Comparison of ENCODE assay signal across 7 mouse cellular contexts in genomic region chr9:45907078-45907428, GRCm38 (mm10). TPM values are rescaled to one million over a fixed set of nuclear protein-coding genes. Genes with fewer than 3 reads are reported as not detected.
DNase-seq lines count a peak whose midpoint lies in the region; ATAC-seq and TF ChIP-seq lines count a peak whose summit lies in the region.

No protein-coding gene starts in this region.

- WGBS in spleen, adult 2 months: 0% methylated on average over 19 of the region's 19 CpGs
- WGBS in embryonic facial prominence, embryonic 12.5 days: under 1% methylated on average over 19 of the region's 19 CpGs
- WGBS in hindbrain, embryonic 15.5 days: under 1% methylated on average over 19 of the region's 19 CpGs

- no peak for TF ChIP-seq CTCF in spleen, adult 2 months (IDR thresholded peaks at IDR 0.05; ENCODE audit: extremely low read depth, insufficient read depth, insufficient read length, insufficient replicate concordance)

- no peaks in the 10 kb centered on the region for H3K27me3 ChIP-seq in spleen, adult 2 months (ENCODE audit: control insufficient read depth, insufficient read depth, low read length)
- H3K27me3 ChIP-seq in embryonic facial prominence, embryonic 12.5 days: no peaks in the 10 kb centered on the region
- H3K27me3 ChIP-seq in hindbrain, embryonic 15.5 days: no peaks in the 10 kb centered on the region

- DNase-seq in spleen, adult 2 months (ENCODE audit: low read depth in 1 of 2, low spot score in 2 of 2): no peak
- DNase-seq in spleen, adult 12 weeks (ENCODE audit: low spot score): no peak
- DNase-seq in right cerebral cortex, postnatal 4 days: no peak
- no peak for DNase-seq in urinary bladder, adult 2 months (ENCODE audit: low spot score)

- H3K4me2 ChIP-seq in embryonic facial prominence, embryonic 12.5 days (replicated peaks): peak overlapping the region; percentile 71
- H3K4me2 ChIP-seq in hindbrain, embryonic 15.5 days: peak overlapping the region; percentile 87

- peak overlapping the region; percentile 98 for H3K27ac ChIP-seq in spleen, adult 2 months (ENCODE audit: insufficient read depth, low read length)
- peak overlapping the region; percentile 91 for H3K27ac ChIP-seq in embryonic facial prominence, embryonic 12.5 days
- H3K27ac ChIP-seq in hindbrain, embryonic 15.5 days (replicated peaks): peak overlapping the region; percentile 98

- H3K36me3 ChIP-seq in spleen, adult 2 months (ENCODE audit: control insufficient read depth, insufficient read depth, low read length): peaks cover 19% of the 10 kb centered on the region
- peaks cover 44% of the 10 kb centered on the region for H3K36me3 ChIP-seq in embryonic facial prominence, embryonic 12.5 days
- H3K36me3 ChIP-seq in hindbrain, embryonic 15.5 days: peaks cover 41% of the 10 kb centered on the region

- peak overlapping the region; percentile 96 for H3K9ac ChIP-seq in embryonic facial prominence, embryonic 12.5 days
- H3K9ac ChIP-seq in hindbrain, embryonic 15.5 days: peak overlapping the region; percentile 90

- TF ChIP-seq POLR2A in spleen, adult 2 months (IDR thresholded peaks at IDR 0.05; ENCODE audit: low read depth, low read length): no peak

- H3K4me1 ChIP-seq in spleen, adult 2 months (ENCODE audit: control insufficient read depth, insufficient read depth, insufficient read length): peaks cover 5% of the 10 kb centered on the region
- H3K4me1 ChIP-seq in embryonic facial prominence, embryonic 12.5 days: peaks cover 20% of the 10 kb centered on the region
- H3K4me1 ChIP-seq in hindbrain, embryonic 15.5 days (replicated peaks): peaks cover 36% of the 10 kb centered on the region

- no peaks in the 10 kb centered on the region for H3K9me3 ChIP-seq in embryonic facial prominence, embryonic 12.5 days
- H3K9me3 ChIP-seq in hindbrain, embryonic 15.5 days: no peaks in the 10 kb centered on the region

- peak overlapping the region; percentile 93 for H3K4me3 ChIP-seq in spleen, adult 2 months (ENCODE audit: extremely low read depth, insufficient read depth, insufficient read length)
- H3K4me3 ChIP-seq in embryonic facial prominence, embryonic 12.5 days: peak overlapping the region; percentile 94
- peak overlapping the region; percentile 82 for H3K4me3 ChIP-seq in hindbrain, embryonic 15.5 days

- ATAC-seq in embryonic facial prominence, embryonic 12.5 days (ENCODE audit: insufficient number of reproducible peaks, insufficient read depth, low FRiP score, low TSS enrichment): peak; percentile 39; the same call in 1 of the 2 replicates
- no peak; the same call in 1 of the 2 replicates for ATAC-seq in hindbrain, embryonic 15.5 days (ENCODE audit: low FRiP score, low read depth)
- peak; percentile 45 for ATAC-seq in megakaryocyte-erythroid progenitor cell, adult 5-6 weeks (replicated peaks; ENCODE audit: low FRiP score, low TSS enrichment, poor library complexity, severe bottlenecking)

RNA-seq across cellular contexts. Expression of gene Rnf214, which starts 0.3 kb away (rescaled TPM):
- 7.7 and 9.6 TPM in 2 replicates for polyA plus RNA-seq in spleen, adult 2 months (2012; rRNA removed)
- 62.2 and 64.1 TPM in 2 replicates for polyA plus RNA-seq in embryonic facial prominence, embryonic 12.5 days (2016; fragmentation: Nextera tagmentation; extraction: Ambion mirVana)
- 94.1 and 109 TPM in 2 replicates for polyA plus RNA-seq in hindbrain, embryonic 15.5 days (2015; fragmentation: Nextera tagmentation; extraction: Ambion mirVana)
- 34.7 and 48.2 TPM in 2 replicates for total RNA-seq in megakaryocyte-erythroid progenitor cell, adult 5-6 weeks (2014; fragmentation: Nextera tagmentation)
- 22.6 and 26.0 TPM in 2 replicates for total RNA-seq in megakaryocyte-erythroid progenitor cell, adult 5-6 weeks (2017)
- 15.2 and 18.5 TPM in 2 replicates for polyA plus RNA-seq in urinary bladder, adult 2 months (2012; rRNA removed)

RNA-seq across cellular contexts. Expression of gene Pcsk7, which starts 0.8 kb away (rescaled TPM):
- polyA plus RNA-seq in spleen, adult 2 months (2012; rRNA removed): 23.8 and 28.9 TPM in 2 replicates
- 23.6 and 23.7 TPM in 2 replicates for polyA plus RNA-seq in embryonic facial prominence, embryonic 12.5 days (2016; fragmentation: Nextera tagmentation; extraction: Ambion mirVana)
- 21.6 and 22.2 TPM in 2 replicates for polyA plus RNA-seq in hindbrain, embryonic 15.5 days (2015; fragmentation: Nextera tagmentation; extraction: Ambion mirVana)
- total RNA-seq in megakaryocyte-erythroid progenitor cell, adult 5-6 weeks (2014; fragmentation: Nextera tagmentation): 17.4 and 24.5 TPM in 2 replicates
- total RNA-seq in megakaryocyte-erythroid progenitor cell, adult 5-6 weeks (2017): 11.9 and 15.8 TPM in 2 replicates
- polyA plus RNA-seq in urinary bladder, adult 2 months (2012; rRNA removed): 22.0 and 22.4 TPM in 2 replicates

RNA-seq across cellular contexts. Expression of gene Tagln, which starts 28.8 kb away (rescaled TPM):
- 103 and 140 TPM in 2 replicates for polyA plus RNA-seq in spleen, adult 2 months (2012; rRNA removed)
- 14.1 and 16.4 TPM in 2 replicates for polyA plus RNA-seq in embryonic facial prominence, embryonic 12.5 days (2016; fragmentation: Nextera tagmentation; extraction: Ambion mirVana)
- polyA plus RNA-seq in hindbrain, embryonic 15.5 days (2015; fragmentation: Nextera tagmentation; extraction: Ambion mirVana): 6.5 and 7.2 TPM in 2 replicates
- total RNA-seq in megakaryocyte-erythroid progenitor cell, adult 5-6 weeks (2014; fragmentation: Nextera tagmentation): not detected in 2 replicates
- total RNA-seq in megakaryocyte-erythroid progenitor cell, adult 5-6 weeks (2017): not detected in 2 replicates
- polyA plus RNA-seq in urinary bladder, adult 2 months (2012; rRNA removed): 8,790 and 9,672 TPM in 2 replicates

RNA-seq across cellular contexts. Expression of gene Sidt2, which starts 48.0 kb away (rescaled TPM):
- polyA plus RNA-seq in spleen, adult 2 months (2012; rRNA removed): 322 and 583 TPM in 2 replicates
- polyA plus RNA-seq in embryonic facial prominence, embryonic 12.5 days (2016; fragmentation: Nextera tagmentation; extraction: Ambion mirVana): 43.2 and 47.4 TPM in 2 replicates
- 48.3 and 50.7 TPM in 2 replicates for polyA plus RNA-seq in hindbrain, embryonic 15.5 days (2015; fragmentation: Nextera tagmentation; extraction: Ambion mirVana)
- 45.6 and 50.6 TPM in 2 replicates for total RNA-seq in megakaryocyte-erythroid progenitor cell, adult 5-6 weeks (2014; fragmentation: Nextera tagmentation)
- total RNA-seq in megakaryocyte-erythroid progenitor cell, adult 5-6 weeks (2017): 10.8 and 29.2 TPM in 2 replicates
- polyA plus RNA-seq in urinary bladder, adult 2 months (2012; rRNA removed): 102 and 121 TPM in 2 replicates

Comparison
In these comparisons a context has a peak if more than half of its experiments do, and no peak if none do; other contexts are left out.
1. RNA of gene Tagln, which starts 28.8 kb away (polyA plus RNA-seq): 8,790 to 9,672 TPM in urinary bladder, adult 2 months; 103 to 140 TPM in spleen, adult 2 months, 14.1 to 16.4 TPM in embryonic facial prominence, embryonic 12.5 days and 6.5 to 7.2 TPM in hindbrain, embryonic 15.5 days; every median in the first group is over 10 times any median in the second.
2. Peak in every context shown above with its lines, with median percentiles within 50 percentile points of each other: H3K27ac ChIP-seq and H3K4me3 ChIP-seq.